Mouse (Mus musculus) embryo, embryonic 11.5 days (tissue): ENCODE results near the gene Foxj1.
"Not testable (repeated sequence)": the region's sequence is repeated elsewhere in the genome, so short reads cannot be mapped to it uniquely, and the experiment has no call there.

Experiments
- DNase-seq: peaks from one replicate; pipeline ENCODE4 v3.0.0-alpha.2; 2012; ENCODE audit warnings: low read depth, low spot score

Foxj1 gene

DNA sequence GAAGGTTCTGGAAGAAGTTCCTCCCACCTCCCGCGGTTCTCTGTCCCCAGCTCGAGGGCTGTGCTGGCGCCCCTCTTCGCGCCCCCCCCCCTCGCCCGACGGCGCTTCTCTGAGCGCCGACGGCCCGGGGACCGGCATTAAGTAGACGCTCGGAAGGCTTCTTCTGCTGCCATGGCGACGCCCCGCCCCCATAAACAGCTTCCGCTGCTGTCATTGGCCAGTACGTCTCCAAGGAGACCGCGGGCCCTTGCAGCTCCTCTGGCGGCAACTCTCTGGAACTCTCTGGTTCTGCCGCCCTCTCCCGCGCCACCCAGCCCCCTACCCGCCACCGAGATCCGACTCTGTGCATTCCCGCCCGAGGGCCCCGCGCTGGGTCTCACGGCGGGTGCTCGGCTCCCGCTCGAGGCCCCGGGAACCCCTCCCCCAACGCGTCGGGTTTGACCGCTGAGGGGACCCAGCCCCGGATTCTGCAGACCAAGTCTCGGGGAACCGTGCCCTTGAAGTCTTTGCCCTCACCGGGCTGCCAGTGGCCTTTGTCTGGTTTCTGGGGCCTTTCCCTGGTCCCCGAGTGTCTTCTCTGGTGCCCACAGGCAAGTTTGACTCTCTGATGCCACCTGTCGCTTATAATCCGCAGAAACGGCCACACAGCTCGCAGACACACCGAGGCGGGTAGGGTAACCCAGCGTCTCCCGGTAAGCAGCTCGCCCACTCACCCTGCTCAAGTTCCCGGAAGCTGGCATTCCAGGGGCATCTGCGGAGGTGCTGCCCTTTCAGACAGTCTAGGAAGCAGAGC is at the start of gene Foxj1:
TSS of gene Foxj1 (minus strand) at position 156 of the 793 bp plus-strand sequence.
- DNase-seq, result peak; percentile 91

DNA sequence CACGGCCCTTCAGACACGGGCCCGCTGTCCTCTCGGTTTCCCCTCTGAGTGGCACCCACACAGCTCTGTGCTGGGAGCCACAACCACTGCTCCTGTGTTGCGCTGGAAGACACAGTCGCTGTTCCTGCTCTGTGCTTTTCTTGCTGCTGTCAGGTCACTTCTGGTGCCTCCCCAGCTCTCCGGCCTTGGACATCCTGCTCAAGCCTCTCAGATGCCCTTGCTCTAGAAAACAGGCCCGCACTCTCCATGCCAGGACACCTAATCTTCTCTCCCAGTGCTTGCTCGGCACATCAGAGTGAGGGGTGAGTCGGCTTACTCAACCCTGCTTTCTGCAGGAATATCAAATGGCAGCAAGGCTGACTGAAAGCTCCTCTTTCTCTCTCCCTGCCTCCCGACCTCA is 49.0 kb upstream of the Foxj1 start:
- no peak for DNase-seq

DNA sequence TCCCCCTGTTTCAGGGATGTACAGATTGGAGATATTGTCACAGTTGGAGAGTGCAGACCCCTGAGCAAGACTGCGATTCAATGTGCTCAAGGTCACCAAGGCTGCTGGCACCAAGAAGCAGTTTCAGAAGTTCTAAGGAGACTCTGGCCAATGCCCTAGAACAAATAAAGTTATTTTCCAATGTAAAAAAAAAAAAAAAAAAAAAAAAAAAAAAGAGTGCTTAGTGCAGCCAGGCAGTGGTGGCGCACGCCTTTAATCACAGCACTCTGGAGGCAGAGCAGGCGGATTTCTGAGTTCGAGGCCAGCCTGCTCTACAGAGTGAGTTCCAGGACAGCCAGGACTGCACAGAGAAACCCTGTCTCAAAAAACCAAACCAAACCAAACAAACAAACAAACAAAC is 47.9 kb upstream of the Foxj1 start:
- DNase-seq, result not testable (repeated sequence)

DNA sequence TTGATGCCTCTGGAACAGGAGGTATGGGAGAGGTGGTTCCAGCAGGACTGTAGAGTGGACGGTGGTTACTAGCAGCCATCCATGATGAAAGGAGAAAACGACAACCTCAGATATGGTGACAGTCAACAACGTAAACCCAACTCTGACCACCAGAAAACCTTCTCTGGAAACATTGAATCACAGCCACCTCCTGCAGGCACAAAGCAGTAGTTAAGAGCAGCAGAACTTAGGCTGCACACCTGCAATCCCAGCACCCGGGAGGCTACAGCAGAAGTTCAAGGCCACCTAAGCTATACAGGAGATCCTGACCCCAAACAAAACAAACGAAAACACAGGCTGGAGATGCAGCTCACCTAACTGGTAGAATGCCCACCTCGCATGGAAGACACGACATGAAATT is 45.6 kb upstream of the Foxj1 start:
- no peak for DNase-seq

DNA sequence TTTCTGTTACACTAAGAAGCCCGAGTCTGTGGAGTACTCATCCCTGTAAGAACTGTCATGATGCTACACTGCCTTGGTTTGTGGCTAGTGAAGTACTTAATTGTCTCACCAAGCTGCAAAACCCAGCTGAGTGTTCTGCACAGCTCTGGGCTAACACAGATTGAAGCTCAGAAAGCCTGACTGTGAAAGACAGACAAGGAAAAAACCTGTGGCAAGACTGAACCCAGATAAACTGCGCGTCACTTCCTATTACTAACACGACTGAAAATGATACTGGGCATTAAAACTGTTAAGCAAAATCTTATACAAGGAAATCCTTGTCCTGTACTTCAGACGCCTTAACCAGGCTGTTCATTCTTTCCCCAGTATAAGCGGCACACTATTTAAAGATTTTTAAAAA is 44.3 kb upstream of the Foxj1 start:
- no peak for DNase-seq

DNA sequence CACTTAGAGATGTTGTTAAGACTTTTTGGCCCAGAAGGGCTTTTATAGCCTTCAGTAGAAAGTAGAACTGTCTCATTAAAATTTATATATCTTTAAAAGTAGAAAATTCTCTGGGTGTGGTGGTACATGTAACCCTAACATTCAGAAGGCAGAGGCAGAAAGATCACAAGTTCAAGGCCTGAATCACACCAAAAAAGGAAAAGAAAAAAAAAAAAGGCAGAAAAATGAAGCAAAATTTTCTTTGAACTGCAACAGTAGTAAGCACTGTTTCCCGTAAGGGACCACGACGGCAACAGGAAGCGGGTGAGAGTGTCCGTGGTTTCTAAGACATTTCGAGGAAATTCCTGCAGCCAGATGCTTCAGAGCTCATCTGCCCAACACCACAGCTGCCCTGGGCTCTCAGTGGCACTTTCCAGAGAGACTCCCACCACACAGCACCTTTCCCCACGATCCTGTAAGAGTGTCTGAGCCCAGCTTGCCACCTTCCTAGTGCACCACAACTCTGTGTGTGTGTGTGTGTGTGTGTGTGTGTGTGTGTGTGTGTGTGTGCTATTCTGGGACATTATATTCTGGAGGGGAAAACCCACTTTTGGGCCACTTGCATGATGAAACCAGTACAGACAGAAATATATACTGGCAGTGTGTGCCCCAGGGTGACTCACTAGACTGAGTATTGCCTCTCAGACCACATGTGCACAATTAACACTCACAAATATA is 41.9 kb upstream of the Foxj1 start:
- no peak for DNase-seq

DNA sequence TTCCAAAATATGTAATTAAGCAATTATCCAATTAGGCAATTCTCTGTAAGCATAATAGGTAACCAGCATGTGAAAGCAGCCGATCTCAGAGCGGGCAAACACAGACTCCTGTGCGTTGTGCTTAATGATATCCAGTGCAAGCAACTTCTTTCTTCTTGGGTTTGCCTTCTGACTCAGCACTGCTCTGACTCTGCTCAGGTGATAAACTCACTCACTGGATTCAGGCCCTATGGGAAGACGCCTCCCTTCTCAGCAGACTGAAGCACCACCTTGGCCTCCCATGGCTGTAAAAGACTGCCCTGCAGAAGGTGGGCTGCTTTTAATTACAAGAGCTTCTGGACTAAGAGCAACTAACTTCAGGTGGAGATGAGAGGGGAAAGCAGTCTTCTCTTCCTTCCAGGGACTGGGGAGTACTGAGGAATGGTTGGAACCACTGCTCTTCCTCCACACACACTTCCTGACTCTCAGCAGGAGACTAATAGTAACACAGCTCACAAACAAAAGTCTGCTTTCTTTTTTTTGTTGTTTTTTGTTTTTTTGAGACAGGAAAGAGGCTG is 36.8 kb upstream of the Foxj1 start:
- DNase-seq, result no peak

DNA sequence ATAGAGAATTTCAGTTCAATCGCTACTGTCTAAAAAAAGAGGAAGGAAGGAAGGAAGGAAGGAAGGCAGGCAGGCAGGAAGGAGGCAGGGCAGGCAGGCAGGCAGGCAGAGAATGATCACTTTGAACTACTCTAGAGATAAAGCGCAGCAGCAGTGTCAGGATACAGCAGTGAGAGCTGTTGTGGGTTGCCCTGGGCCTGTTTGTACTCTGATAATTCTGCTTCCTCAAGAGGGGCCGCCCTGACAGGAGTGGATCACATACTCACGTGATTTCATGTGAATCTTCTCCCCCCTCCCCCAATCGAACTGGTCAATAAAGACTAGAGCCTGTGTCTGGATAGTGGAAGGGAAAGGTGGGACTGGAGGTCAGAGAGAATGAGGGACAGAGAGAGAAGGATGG is 34.4 kb upstream of the Foxj1 start:
- DNase-seq, result no peak

DNA sequence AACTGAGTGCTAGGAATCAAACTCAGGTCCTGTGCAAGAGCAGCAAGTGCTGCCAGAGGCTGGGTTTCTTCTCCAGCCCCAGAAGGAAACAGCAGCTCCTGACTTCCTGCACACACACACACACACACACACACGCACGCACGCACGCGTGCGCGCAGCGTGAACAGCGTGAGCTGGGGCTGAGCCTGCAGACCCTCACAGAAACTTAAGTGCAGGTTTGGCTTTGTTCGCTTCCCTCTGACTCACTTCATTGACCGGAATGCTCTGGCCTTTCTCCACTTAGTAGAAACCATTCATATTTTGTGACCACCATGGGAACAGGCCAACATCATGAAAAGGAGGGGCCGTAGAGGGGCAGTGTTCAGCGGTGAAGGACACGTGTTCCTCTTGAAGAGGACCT is 33.9 kb upstream of the Foxj1 start:
- no peak for DNase-seq

DNA sequence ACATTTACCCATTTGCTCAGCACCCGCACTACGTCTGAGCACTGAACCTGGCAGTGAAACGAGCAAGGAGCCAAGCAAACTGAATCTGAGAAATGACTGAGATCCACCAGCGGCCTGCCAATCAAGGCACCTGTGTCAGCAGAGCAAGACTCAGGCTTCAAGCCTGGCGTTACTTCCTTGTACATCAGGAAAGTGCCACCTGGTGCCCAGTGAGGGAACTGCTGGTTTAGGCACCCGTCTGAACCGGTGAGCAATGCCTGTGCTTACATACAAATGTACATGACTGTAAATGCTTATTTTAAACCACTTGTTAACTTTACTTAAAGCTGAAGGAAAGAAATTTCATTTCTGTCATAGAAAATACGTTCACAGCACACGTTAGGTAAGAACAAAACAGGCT is 32.9 kb upstream of the Foxj1 start:
- DNase-seq, result peak; percentile 57

DNA sequence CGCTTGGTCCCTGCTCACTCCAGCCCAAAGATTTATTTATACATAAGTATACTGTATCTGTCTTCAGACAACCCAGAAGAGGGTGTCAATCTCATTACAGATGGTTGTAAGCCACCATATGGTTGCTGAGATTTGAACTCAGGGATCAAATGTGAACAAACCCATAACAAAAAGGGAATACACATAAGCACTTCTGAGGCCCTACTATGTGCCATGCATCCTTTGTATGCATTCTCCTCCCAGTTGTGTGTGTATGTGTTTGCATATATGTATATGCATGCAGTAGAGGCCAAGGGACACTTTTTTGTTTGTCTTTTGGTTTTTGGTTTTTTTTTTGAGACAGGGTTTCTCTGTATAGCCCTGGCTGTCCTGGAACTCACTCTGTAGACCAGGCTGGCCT is 31.4 kb upstream of the Foxj1 start:
- no peak for DNase-seq

DNA sequence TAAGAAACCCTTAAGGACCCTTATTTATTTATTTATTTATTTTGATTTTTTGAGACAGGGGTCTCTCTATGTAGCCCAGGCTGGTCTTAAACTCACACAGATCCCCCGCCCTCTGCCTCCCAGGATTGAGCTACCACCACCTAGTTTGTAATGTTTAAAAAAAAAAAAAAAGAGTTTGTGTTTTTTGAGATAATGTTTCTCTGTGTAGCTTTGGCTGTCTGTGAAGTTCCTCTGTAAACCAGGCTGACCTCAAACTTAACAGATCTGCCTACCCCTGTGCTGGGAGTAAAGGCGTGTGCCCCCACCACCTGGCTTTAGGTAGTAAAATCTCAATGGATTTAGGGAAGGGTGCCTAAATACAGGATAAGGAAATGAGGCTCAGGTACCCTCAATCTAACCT is 30.9 kb upstream of the Foxj1 start:
- DNase-seq, result no peak

DNA sequence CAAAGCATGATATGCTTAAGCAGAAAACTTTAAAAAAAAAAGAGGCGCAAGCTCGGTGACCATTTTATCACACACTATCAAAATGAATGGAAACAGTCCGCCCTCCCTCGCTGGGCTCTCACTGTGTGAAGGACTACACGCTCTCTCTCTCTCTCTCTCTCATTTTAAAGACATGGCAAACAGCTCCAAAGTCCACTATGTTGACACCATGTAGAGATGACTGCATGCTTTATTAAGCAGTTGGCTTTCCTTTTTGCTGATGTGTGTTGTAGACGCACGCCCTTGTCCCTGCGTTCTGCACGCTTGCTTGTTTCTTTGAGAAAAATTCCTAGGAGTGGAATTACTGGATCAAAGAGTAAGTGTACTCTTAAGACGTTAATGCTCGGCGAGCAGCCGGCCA is 30.2 kb upstream of the Foxj1 start:
- DNase-seq, result no peak

DNA sequence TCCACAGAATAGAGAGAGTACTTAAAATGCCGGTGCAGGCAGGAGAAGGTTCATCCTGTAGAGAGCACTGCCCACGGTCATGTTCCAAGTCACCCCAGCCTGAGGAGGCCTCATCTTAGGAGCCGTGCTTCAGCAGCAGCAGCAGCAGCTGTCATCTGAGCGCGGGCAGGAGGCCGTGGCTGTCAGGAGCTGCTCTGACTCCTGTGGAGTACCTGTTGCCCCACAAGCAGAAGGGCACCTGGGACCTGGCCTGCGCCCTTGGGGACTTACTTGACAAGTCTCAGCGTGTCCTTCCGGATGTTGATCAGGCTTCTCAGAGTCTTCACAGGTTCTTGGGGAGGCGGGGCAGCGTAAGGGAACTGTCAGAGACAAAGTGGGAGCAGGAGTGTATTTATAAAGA is 26.8 kb upstream of the Foxj1 start:
- DNase-seq, result no peak

DNA sequence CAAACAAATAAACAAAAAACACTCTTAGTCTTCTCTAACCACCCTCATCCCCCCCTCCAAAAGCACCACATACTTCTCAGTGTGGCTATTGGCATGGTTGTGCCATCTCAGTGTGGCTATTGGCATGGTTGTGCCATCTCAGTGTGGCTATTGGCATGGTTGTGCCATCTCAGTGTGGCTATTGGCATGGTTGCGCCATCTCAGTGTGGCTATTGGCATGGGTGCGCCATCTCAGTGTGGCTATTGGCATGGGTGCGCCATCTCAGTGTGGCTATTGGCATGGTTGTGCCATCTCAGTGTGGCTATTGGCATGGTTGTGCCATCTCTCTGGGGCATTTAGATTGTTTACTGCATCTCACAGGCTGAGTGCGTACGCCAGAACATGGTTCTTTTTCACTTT is 25.7 kb upstream of the Foxj1 start:
- DNase-seq, result not testable (repeated sequence)

DNA sequence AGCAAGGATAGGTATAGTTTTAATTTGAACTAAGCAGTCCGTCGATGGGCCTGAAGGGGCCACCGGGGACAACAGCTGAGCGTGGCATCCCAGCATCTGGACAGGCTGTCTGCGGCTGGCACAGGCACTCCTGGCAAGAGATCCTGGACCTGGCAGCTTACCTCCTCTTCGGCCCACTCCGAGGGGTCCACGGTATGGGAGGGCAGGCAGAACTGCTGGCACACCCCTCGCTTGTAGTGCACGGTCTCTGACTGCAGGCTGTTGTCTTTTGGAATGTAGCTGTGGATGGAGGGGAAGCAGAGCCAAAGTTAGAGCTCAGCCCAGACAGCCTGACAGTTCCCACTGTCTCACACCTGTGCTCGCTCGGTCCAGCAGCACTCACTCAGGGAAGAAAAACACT is 24.5 kb upstream of the Foxj1 start:
- no peak for DNase-seq

DNA sequence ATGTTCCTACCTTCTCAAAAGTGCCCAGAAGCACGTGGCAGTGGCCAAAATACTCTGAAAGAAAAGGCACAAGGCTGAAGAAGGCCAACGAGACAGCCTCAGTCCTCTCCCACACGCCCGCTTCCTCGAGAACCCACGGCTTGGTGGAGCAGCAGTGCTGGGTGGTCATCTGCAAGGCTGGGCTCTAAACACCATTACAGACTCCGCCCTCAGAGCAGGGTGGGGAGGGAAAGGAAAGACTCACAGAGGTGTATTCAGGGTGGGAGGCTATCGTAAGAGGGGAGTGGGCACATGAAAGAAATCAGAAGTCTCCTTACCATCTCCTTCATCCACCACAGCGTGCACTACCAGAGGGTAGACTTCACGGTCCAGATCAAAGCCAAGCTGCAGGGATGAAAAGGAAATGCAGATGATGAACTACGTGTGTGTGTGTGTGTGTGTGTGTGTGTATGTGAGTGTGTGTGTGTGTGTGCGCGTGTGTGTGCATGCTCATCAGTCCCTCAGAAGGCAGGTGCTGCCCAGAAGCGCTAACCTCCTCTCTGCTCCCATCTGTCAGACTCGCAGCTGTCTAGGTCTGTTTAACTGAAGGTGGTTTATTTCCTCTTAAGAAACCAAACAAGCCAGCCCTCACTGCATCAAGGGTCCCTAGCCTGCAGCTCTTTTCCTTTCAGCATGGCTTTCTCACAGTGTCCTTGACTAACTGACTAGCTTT is 23.9 kb upstream of the Foxj1 start:
- no peak for DNase-seq

DNA sequence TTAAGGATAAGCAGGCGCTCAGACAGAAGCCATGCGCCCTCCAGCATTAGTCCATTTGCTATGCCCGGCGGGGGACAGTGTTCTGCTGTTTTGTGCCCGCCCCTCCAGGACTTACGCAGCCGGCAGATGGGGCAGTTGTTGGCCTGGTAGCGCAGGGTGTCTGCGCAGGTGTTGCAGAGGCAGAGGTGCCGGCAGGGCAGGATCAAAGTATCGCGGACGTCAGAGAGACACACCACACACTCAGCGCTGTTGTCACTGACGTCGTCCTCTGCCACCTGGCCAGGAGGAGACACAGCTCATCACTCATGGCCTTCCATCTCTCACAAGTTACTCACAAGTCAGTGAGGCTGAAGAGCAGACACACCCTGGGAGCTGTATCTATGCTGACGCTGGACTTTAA is 19.3 kb upstream of the Foxj1 start:
- DNase-seq, result no peak

DNA sequence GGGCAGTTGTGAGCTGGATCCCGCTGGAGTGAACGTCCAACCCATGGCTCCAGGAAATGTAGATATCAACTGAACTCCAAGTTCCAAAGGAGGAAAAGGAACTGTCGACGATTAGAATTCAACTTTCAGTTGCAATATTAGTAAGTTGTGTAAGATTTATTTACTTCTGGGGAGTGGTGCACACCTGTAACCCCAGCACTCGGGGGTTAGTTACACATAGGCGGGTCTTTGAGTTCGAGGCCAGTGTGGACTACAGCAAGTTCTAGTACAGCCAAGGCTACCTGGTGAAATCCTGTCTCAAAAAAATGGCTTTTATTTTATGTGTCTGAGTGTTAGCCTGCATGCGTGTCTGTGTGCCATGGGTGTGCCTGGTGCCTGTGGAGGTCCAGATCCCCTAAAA is 18.3 kb upstream of the Foxj1 start:
- no peak for DNase-seq

DNA sequence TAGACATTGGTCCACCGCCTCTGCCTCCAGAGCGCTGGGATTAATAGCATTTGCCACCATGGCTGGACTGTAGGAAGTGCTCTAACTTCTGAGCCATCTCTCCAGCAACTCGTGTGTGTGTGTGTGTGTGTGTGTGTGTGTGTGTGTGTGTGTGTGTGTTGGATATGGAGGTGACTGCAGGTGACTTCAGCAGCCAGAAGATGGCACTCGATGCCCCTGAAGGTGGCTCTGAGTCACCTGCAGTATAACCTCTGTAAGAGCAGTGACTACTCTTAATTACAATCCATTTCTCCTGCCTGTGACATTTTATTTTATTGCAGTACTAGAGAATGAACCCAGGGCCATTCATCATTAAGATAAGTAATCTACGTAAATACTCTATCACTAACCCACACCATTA is 16.1 kb upstream of the Foxj1 start:
- DNase-seq, result no peak

DNA sequence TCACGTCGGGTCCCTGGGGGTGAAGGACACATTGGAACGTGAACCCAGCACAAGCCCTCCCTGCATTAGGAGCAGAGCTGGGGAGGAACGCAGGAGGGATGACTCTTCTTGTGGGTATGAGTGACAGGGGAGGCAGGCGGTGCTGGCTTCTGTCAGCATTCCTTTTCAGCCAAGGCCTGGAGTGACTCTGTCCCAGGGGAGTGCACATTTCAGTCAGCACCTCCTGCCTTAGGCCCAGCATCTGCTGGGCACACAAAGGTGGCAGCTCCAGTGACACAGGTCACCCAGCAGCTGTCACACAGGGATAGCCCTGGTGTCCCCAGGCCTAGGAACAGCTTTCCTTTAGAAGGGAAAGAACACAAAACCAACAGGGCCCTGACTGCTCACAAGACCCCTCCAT is 12.8 kb upstream of the Foxj1 start:
- no peak for DNase-seq

DNA sequence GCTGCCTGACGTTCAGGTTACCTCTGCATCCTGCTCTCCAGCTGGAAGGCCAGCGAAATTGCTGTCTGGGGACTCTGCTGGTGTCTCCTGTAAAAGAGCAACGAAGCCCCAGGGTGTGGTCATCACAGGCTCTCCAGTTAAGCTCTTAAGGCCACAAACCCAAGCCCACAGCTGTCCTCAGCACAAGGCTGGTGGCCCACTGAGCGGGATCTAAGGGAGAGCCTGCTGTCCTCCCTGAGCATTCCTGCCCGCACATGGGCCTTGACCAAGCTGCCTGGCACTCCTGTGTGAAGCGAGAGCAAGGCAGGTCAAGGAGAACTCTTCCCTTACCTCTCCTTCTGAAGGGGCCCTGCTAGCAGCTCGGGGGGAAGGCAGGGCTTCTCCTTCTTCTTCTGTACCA is 11.8 kb upstream of the Foxj1 start:
- no peak for DNase-seq
